Mouse (Mus musculus) hindbrain, postnatal 0 days (tissue): ENCODE results near the gene Nemf. TPM values are rescaled to one million over a fixed set of nuclear protein-coding genes. Genes with fewer than 3 reads are reported as not detected.
"Not testable (repeated sequence)": the region's sequence is repeated elsewhere in the genome, so short reads cannot be mapped to it uniquely, and the experiment has no call there.

ENCODE experiments used
- ATAC-seq: fragments of 200-750 bp; cut with Nextera tagmentation; 2 replicates; pipeline ENCODE4 v1.8.0; 2017; ENCODE audit warnings: mild to moderate bottlenecking, moderate TSS enrichment, moderate library complexity
- DNase-seq: peaks from one replicate; pipeline ENCODE4 v3.0.0-alpha.2; 2015; ENCODE audit warnings: low spot score
- H3K27ac ChIP-seq: fragments of 300-500 bp; sonication (generic); 2 replicates; pipeline ENCODE4 v1.5.1; 2014; ENCODE audit warnings: mild to moderate bottlenecking
- H3K27me3 ChIP-seq: fragments of 300-500 bp; sonication (generic); 2 replicates; pipeline ENCODE4 v1.6.1; 2014; ENCODE audit warnings: low read length, mixed read lengths; ENCODE audit not compliant: insufficient read depth
- H3K36me3 ChIP-seq: fragments of 300-500 bp; sonication (generic); 2 replicates; pipeline ENCODE4 v1.6.1; 2014; ENCODE audit warnings: low read length, mixed read lengths; ENCODE audit not compliant: insufficient read depth
- H3K4me1 ChIP-seq: fragments of 300-500 bp; sonication (generic); 2 replicates; pipeline ENCODE4 v1.6.1; 2014; ENCODE audit warnings: antibody characterized with exemption, low read length, mixed read lengths; ENCODE audit not compliant: insufficient read depth
- H3K4me2 ChIP-seq: fragments of 300-500 bp; sonication (generic); 2 replicates; pipeline ENCODE4 v1.6.1; 2014; ENCODE audit warnings: low read depth, mild to moderate bottlenecking, low read length, moderate library complexity, mixed read lengths
- H3K4me3 ChIP-seq: fragments of 300-500 bp; sonication (generic); 2 replicates; pipeline ENCODE4 v1.5.1; 2014; ENCODE audit warnings: low read length
- H3K9ac ChIP-seq: fragments of 300-500 bp; sonication (generic); replicated peaks from 2 replicates; pipeline ENCODE4 v1.6.1; 2014; ENCODE audit warnings: mild to moderate bottlenecking, low read length, moderate library complexity, mixed read lengths
- H3K9me3 ChIP-seq: fragments of 300-500 bp; sonication (generic); 2 replicates; pipeline ENCODE4 v1.6.1; 2016; ENCODE audit warnings: low read length, mixed read lengths
- CTCF ChIP-seq: IDR thresholded peaks from 2 replicates; pipeline ENCODE4 v1.5.1; 2016; ENCODE audit warnings: antibody characterized with exemption, control low read depth, low read depth
- WGBS: fragments of 180-500 bp; shearing (Covaris S2); extraction: QIAGEN DNeasy Blood & Tissue Kit; methylation state at CpG from one replicate; pipeline ENCODE4 v1.1.7; 2014; 5-methylcytosine and 5-hydroxymethylcytosine counted together
- polyA plus RNA-seq: library from polyadenylated mRNA; unstranded; fragments of >200 nt; fragmentation: Nextera tagmentation; extraction: Ambion mirVana; gene quantifications from 2 replicates; pipeline ENCODE4 v1.2.1, GENCODE M21; 2015
- total RNA-seq: library from RNA; depleted of rRNA; stranded (reverse); fragments of >200 nt; gene quantifications from 2 replicates; pipeline ENCODE4 v1.2.3, GENCODE M21; 2014

The Nemf gene
- total and polyA plus RNA-seq, 2 experiments from 2014 or later, result 24.9 to 69.7 TPM

- WGBS, result 66% methylated on average over 7 of the region's 7 CpGs
- no peak for TF ChIP-seq CTCF
- H3K4me1 ChIP-seq, result no peaks in the 10 kb centered on the region
- DNase-seq (no peak), ATAC-seq (no peak)
- H3K36me3 ChIP-seq, result no peaks in the 10 kb centered on the region
- H3K4me2 ChIP-seq, result no peak overlapping the region
- H3K9me3 ChIP-seq, result no peaks in the 10 kb centered on the region
- no peak overlapping the region for H3K27ac ChIP-seq
- H3K4me3 ChIP-seq, result no peak overlapping the region
- H3K27me3 ChIP-seq, result no peaks in the 10 kb centered on the region
- H3K9ac ChIP-seq, result no peak overlapping the region
These were observed 33.2 kb upstream of the Nemf start for GRCm38 (mm10) chr12:69390000-69390698.

- 62% methylated on average over 7 of the region's 7 CpGs for WGBS
- no peaks in the 10 kb centered on the region for H3K9me3 ChIP-seq
- no peak overlapping the region for H3K4me3 ChIP-seq
- H3K36me3 ChIP-seq, result no peaks in the 10 kb centered on the region
- no peak overlapping the region for H3K4me2 ChIP-seq
- ATAC-seq (no peak), DNase-seq (no peak)
- TF ChIP-seq CTCF, result no peak
- no peak overlapping the region for H3K9ac ChIP-seq
- H3K27ac ChIP-seq, result no peak overlapping the region
- H3K4me1 ChIP-seq, result no peaks in the 10 kb centered on the region
- no peaks in the 10 kb centered on the region for H3K27me3 ChIP-seq
These were observed 32.4 kb upstream of the Nemf start for GRCm38 (mm10) chr12:69389273-69389938.

GRCm38 (mm10) chr12:69388321-69388869, 31.4 kb upstream of the Nemf start:
- DNase-seq (no peak), ATAC-seq (no peak)
- Histone ChIP-seq H3K4me2 (no peak overlapping the region), H3K27ac (no peak overlapping the region), H3K36me3 (no peaks in the 10 kb centered on the region), H3K9me3 (no peaks in the 10 kb centered on the region), H3K4me3 (no peak overlapping the region), H3K27me3 (no peaks in the 10 kb centered on the region), H3K4me1 (no peaks in the 10 kb centered on the region), H3K9ac (no peak overlapping the region)
- TF ChIP-seq CTCF, result no peak
- WGBS, result 90% methylated on average over 10 of the region's 10 CpGs

GRCm38 (mm10) chr12:69386281-69386732, 29.3 kb upstream of the Nemf start:
- not testable (repeated sequence) for H3K36me3 ChIP-seq, H3K4me2 ChIP-seq, H3K9ac ChIP-seq, H3K9me3 ChIP-seq, H3K4me3 ChIP-seq, DNase-seq, H3K27ac ChIP-seq, ATAC-seq, H3K27me3 ChIP-seq, H3K4me1 ChIP-seq
- WGBS, result 67% methylated on average over 12 of the region's 12 CpGs

- Histone ChIP-seq H3K27ac (no peak overlapping the region), H3K4me2 (no peak overlapping the region), H3K27me3 (no peaks in the 10 kb centered on the region), H3K4me1 (no peaks in the 10 kb centered on the region), H3K4me3 (no peak overlapping the region), H3K9me3 (no peaks in the 10 kb centered on the region), H3K36me3 (no peaks in the 10 kb centered on the region), H3K9ac (no peak overlapping the region)
- DNase-seq (no peak), ATAC-seq (no peak)
- TF ChIP-seq CTCF, result no peak
- WGBS, result 60% methylated on average over 6 of the region's 6 CpGs
These were observed 28.7 kb upstream of the Nemf start for GRCm38 (mm10) chr12:69385542-69386280.

GRCm38 (mm10) chr12:69384606-69385005, 27.6 kb upstream of the Nemf start:
- WGBS, result 94% methylated on average over 5 of the region's 5 CpGs

More at GRCm38 (mm10) chr12:69384606-69385005, 27.6 kb upstream of the Nemf start:
- ATAC-seq, result no peak
- no peak for TF ChIP-seq CTCF
- DNase-seq, result no peak
- Histone ChIP-seq H3K4me2 (no peak overlapping the region), H3K4me1 (no peaks in the 10 kb centered on the region), H3K27ac (no peak overlapping the region), H3K27me3 (no peaks in the 10 kb centered on the region), H3K9ac (no peak overlapping the region), H3K9me3 (no peaks in the 10 kb centered on the region), H3K36me3 (no peaks in the 10 kb centered on the region), H3K4me3 (no peak overlapping the region)
